Mouse (Mus musculus) lung, adult 2 months (tissue): ENCODE measurements around the gene Osbpl11.

Experiments used
- CTCF ChIP-seq: fragments of 200-500 bp; IDR thresholded peaks from 2 replicates; pipeline ENCODE4 v1.5.1; 2011; ENCODE audit warnings: mild to moderate bottlenecking, low read length, control low read depth; ENCODE audit not compliant: insufficient read depth
- POLR2A ChIP-seq: fragments of 200-500 bp; IDR thresholded peaks from 2 replicates; pipeline ENCODE4 v1.6.1; 2011; ENCODE audit warnings: low read depth, mild to moderate bottlenecking, control low read depth, low read length, borderline replicate concordance; ENCODE audit errors: extremely low read depth

- TF ChIP-seq POLR2A: no peak
- TF ChIP-seq CTCF: no peak
These were observed 7.4 kb downstream of the Osbpl11 start for GRCm38 (mm10) chr16:33192280-33192679.
